Mouse (Mus musculus) stomach, embryonic 16.5 days (tissue): ENCODE results near the gene Slc35g2. TPM values are rescaled to one million over a fixed set of nuclear protein-coding genes. Genes with fewer than 3 reads are reported as not detected.

Source experiments
- ATAC-seq: fragments of 200-750 bp; cut with Nextera tagmentation; 2 replicates; pipeline ENCODE4 v1.8.0; 2017; ENCODE audit warnings: moderate number of reproducible peaks, moderate TSS enrichment; ENCODE audit not compliant: insufficient read depth, low FRiP score
- H3K27ac ChIP-seq: fragments of 300-500 bp; sonication (generic); 2 replicates; pipeline ENCODE4 v1.5.1; 2014; ENCODE audit warnings: low read length
- H3K27me3 ChIP-seq: fragments of 300-500 bp; sonication (generic); 2 replicates; pipeline ENCODE4 v1.6.1; 2014; ENCODE audit warnings: low read length, control low read depth, mixed read lengths; ENCODE audit not compliant: control insufficient read depth, insufficient read depth
- H3K36me3 ChIP-seq: fragments of 300-500 bp; sonication (generic); 2 replicates; pipeline ENCODE4 v1.6.1; 2014; ENCODE audit warnings: low read length; ENCODE audit not compliant: control insufficient read depth, insufficient read depth
- H3K4me1 ChIP-seq: fragments of 300-500 bp; sonication (generic); 2 replicates; pipeline ENCODE4 v1.6.1; 2014; ENCODE audit warnings: low read length, control low read depth, mixed read lengths; ENCODE audit not compliant: control insufficient read depth, insufficient read depth
- H3K4me2 ChIP-seq: fragments of 300-500 bp; sonication (generic); 2 replicates; pipeline ENCODE4 v1.6.1; 2014; ENCODE audit warnings: low read depth, low read length, mixed read lengths
- H3K4me3 ChIP-seq: fragments of 300-500 bp; sonication (generic); replicated peaks from 2 replicates; pipeline ENCODE4 v1.5.1; 2014; ENCODE audit warnings: mild to moderate bottlenecking, low read length
- H3K9ac ChIP-seq: fragments of 300-500 bp; sonication (generic); 2 replicates; pipeline ENCODE4 v1.6.1; 2014; ENCODE audit warnings: low read length
- H3K9me3 ChIP-seq: fragments of 300-500 bp; sonication (generic); replicated peaks from 2 replicates; pipeline ENCODE4 v1.6.1; 2016; ENCODE audit warnings: low read length, control low read depth; ENCODE audit not compliant: control insufficient read depth
- WGBS: fragments of 180-500 bp; shearing (Covaris S2); extraction: QIAGEN DNeasy Blood & Tissue Kit; methylation state at CpG from one replicate; pipeline ENCODE4 v1.1.7; 2014; 5-methylcytosine and 5-hydroxymethylcytosine counted together
- polyA plus RNA-seq: library from polyadenylated mRNA; unstranded; fragments of >200 nt; fragmentation: Nextera tagmentation; extraction: Ambion mirVana; gene quantifications from 2 replicates; pipeline ENCODE4 v1.2.1, GENCODE M21; 2015

Slc35g2 gene
- polyA plus RNA-seq, 1 experiment from 2014 or later: 7.5 TPM

GRCm38 (mm10) chr9:100596317-100596716, 25.4 kb upstream of the Slc35g2 start:
- Histone ChIP-seq H3K27me3 (no peaks in the 10 kb centered on the region), H3K4me1 (no peaks in the 10 kb centered on the region), H3K4me2 (no peak overlapping the region), H3K4me3 (no peak overlapping the region), H3K9ac (no peak overlapping the region), H3K36me3 (no peaks in the 10 kb centered on the region), H3K9me3 (no peaks in the 10 kb centered on the region), H3K27ac (no peak overlapping the region)
- no peak for ATAC-seq
- 86% methylated on average over 8 of the region's 8 CpGs for WGBS

- H3K27me3 ChIP-seq: no peaks in the 10 kb centered on the region
- WGBS: 53% methylated on average over 4 of the region's 4 CpGs
- H3K27ac ChIP-seq: no peak overlapping the region
- H3K9me3 ChIP-seq: no peaks in the 10 kb centered on the region
- H3K4me2 ChIP-seq: no peak overlapping the region
- no peak overlapping the region for H3K4me3 ChIP-seq
- H3K4me1 ChIP-seq: no peaks in the 10 kb centered on the region
- ATAC-seq: no peak
- no peak overlapping the region for H3K9ac ChIP-seq
- H3K36me3 ChIP-seq: no peaks in the 10 kb centered on the region
Measured at GRCm38 (mm10) chr9:100590462-100590861, 19.6 kb upstream of the Slc35g2 start.

DNA sequence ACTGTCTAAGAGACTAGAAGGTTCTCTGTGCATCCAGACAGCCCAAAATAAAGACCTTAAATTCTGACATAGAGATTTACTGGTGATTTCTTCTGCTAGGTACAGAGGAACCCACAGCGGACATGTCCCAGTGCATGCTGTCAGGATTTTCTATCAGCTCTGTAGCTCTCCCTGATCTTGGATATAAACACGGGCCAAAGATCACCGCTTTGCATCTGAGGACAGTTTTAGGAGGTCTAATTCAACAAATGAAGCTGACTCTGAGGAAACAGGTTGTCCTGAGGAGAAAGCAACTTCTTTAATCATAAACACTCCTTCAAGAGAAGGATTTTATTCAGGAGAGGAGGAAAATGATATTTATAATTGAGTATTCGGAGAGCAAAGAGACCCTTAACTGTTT, 13.1 kb upstream of the Slc35g2 start:
- peaks cover 5% of the 10 kb centered on the region; the same call in 1 of the 2 replicates for H3K4me1 ChIP-seq
- H3K4me2 ChIP-seq: peak overlapping the region; percentile 34; the same call in 1 of the 2 replicates
- no peak overlapping the region for H3K4me3 ChIP-seq
- H3K9ac ChIP-seq: no peak overlapping the region
- H3K36me3 ChIP-seq: no peaks in the 10 kb centered on the region
- peak overlapping the region; percentile 86; the same call in 1 of the 2 replicates for H3K27ac ChIP-seq
- H3K9me3 ChIP-seq: no peaks in the 10 kb centered on the region
- no peaks in the 10 kb centered on the region for H3K27me3 ChIP-seq
- ATAC-seq: no peak
- 70% methylated on average over 4 of the region's 4 CpGs for WGBS

DNA sequence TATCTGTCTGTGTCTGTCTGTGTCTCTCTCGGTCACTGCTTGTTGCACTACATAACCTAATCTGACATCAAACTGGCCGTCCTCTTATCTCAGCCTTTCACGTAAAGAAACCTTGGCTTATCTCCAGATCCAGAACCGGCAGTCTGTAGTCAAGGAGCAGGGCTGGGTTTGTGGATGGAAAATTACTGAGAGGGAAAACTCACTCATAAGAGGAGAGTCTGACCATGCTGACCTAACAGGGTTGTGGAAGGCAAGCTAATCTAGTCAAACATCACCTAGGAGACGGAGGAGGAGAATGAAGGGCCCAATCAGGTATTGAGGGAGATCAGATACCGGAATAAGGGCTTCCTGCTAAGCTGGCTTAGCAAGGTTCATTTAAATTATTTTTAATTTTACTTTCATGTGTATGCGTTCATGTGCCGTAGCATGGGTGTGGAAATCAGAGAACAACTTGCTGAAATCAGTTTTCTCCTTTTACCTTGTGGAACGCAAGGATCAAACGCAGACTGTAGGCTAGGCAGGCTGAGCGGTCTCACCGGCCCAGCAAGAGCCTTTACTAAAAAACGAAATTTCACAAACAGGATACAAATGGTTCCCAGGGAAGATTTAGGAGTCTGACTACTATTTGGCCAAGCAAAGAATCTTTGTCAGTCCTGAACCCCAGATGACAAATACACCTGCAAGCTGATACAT, 12.1 kb upstream of the Slc35g2 start:
- 42% methylated on average over 13 of the region's 13 CpGs for WGBS
- Histone ChIP-seq H3K4me2 (peak overlapping the region; percentile 34), H3K9me3 (no peaks in the 10 kb centered on the region), H3K9ac (0 out of 2 replicates have a peak overlapping the region, but pooled peaks have one; percentile 8), H3K27ac (peak overlapping the region; percentile 86), H3K4me3 (peak overlapping the region; percentile 18; the same call in 1 of the 2 replicates), H3K4me1 (peaks cover 5% of the 10 kb centered on the region; the same call in 1 of the 2 replicates), H3K27me3 (no peaks in the 10 kb centered on the region), H3K36me3 (no peaks in the 10 kb centered on the region)
- ATAC-seq: peak; percentile 90

DNA sequence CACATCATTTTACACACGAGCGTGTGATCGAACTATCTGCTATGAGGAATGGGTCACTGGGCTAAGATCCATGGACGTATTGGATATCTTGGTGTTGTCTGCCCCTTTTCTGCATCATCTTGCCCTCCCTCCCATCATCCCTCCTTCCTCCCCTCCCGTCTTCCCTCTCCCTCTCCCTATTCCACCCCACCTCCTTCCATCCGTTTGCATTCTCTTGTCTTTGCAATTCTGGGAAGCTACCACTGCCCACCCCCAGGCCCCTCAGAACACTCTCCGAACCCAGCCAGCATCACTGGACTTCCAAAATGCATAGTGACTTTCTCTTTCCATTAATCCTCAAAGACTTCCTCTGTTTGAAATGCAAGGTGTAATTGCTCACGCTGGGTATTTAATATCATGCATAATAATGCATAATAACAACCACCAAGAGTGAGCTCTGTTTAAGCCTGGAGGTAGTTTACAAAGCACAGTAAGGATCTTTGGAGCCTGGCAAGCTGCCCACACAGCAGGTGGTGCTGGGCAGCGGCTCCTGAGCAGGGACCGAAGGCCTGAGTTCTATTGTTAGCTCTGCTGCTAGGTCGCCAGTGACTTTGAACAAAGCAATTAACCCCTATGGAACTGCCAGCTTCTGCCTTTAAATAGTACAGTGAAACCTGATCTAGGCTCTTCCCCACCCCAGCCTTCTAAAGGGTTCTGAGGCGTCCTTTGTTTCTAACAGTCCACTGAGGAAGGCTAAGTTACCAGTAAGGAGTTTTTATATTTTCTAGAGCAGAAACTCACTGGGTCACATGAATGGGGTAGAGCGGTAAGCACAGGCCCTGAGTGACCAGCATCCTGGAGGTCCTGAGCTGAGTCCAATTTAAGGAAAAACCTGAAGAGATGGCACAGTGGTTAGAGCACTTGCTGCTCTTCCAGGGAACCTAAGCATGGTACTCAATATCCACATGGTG, 10.9 kb upstream of the Slc35g2 start:
- H3K4me2 ChIP-seq: no peak overlapping the region
- no peak overlapping the region for H3K4me3 ChIP-seq
- no peak overlapping the region for H3K9ac ChIP-seq
- H3K27me3 ChIP-seq: no peaks in the 10 kb centered on the region
- peak overlapping the region; percentile 63 for H3K27ac ChIP-seq
- H3K4me1 ChIP-seq: peaks cover 5% of the 10 kb centered on the region; the same call in 1 of the 2 replicates
- no peaks in the 10 kb centered on the region for H3K9me3 ChIP-seq
- WGBS: 49% methylated on average over 13 of the region's 13 CpGs
- peak; percentile 66 for ATAC-seq
- H3K36me3 ChIP-seq: no peaks in the 10 kb centered on the region

GRCm38 (mm10) chr9:100580196-100580740, 9.4 kb upstream of the Slc35g2 start:
- H3K27ac ChIP-seq: peak overlapping the region; percentile 6; the same call in 1 of the 2 replicates
- H3K9me3 ChIP-seq: no peaks in the 10 kb centered on the region
- no peaks in the 10 kb centered on the region for H3K27me3 ChIP-seq
- H3K36me3 ChIP-seq: no peaks in the 10 kb centered on the region
- ATAC-seq: no peak
- H3K4me3 ChIP-seq: no peak overlapping the region
- WGBS: 58% methylated on average over 20 of the region's 20 CpGs
- H3K9ac ChIP-seq: no peak overlapping the region
- peak overlapping the region; percentile 42; the same call in 1 of the 2 replicates for H3K4me2 ChIP-seq
- H3K4me1 ChIP-seq: peaks cover 5% of the 10 kb centered on the region; the same call in 1 of the 2 replicates

- 40% methylated on average over 5 of the region's 5 CpGs for WGBS
- no peak for ATAC-seq
- Histone ChIP-seq H3K4me1 (no peaks in the 10 kb centered on the region), H3K4me2 (no peak overlapping the region), H3K9me3 (no peaks in the 10 kb centered on the region), H3K36me3 (no peaks in the 10 kb centered on the region), H3K9ac (no peak overlapping the region), H3K4me3 (no peak overlapping the region), H3K27me3 (no peaks in the 10 kb centered on the region), H3K27ac (no peak overlapping the region)
Measured at GRCm38 (mm10) chr9:100573942-100574341, 3.1 kb upstream of the Slc35g2 start.

DNA sequence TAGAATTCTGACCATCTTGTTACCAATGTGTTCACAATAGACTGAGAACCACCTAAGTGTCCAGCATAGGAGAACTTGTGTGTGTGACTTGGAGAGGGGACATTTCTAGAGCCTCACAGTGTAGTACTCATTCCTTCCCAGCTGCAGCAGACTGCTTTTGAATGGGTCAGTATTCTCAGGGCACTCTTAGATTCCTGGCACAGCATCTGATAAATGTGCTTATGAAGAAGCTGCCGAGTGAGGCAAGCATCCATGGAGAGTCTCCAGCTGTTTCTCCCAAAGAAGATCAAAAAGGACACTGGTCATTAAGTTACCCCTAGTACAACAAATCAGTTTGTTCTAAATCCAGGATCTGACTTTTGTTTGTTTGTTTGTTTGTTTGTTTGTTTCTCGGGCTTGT, 2.4 kb upstream of the Slc35g2 start:
- no peaks in the 10 kb centered on the region for H3K9me3 ChIP-seq
- no peak overlapping the region for H3K4me2 ChIP-seq
- no peaks in the 10 kb centered on the region for H3K4me1 ChIP-seq
- H3K9ac ChIP-seq: no peak overlapping the region
- no peak overlapping the region for H3K4me3 ChIP-seq
- 48% methylated on average over 2 of the region's 2 CpGs for WGBS
- H3K27me3 ChIP-seq: no peaks in the 10 kb centered on the region
- no peaks in the 10 kb centered on the region for H3K36me3 ChIP-seq
- H3K27ac ChIP-seq: no peak overlapping the region
- no peak for ATAC-seq
